Mouse (Mus musculus) cerebellum, adult 2 months (tissue): ENCODE data around the gene Gm17657.

Source experiments
- CTCF ChIP-seq: fragments of 200-500 bp; IDR thresholded peaks from 2 replicates; pipeline ENCODE4 v1.5.1; 2011; ENCODE audit warnings: low read depth, mild to moderate bottlenecking, control low read depth, low read length, moderate library complexity, borderline replicate concordance; ENCODE audit not compliant: insufficient read depth
- POLR2A ChIP-seq: fragments of 200-500 bp; IDR thresholded peaks from 2 replicates; pipeline ENCODE4 v1.6.1; 2011; ENCODE audit warnings: low read length, control low read depth, borderline replicate concordance; ENCODE audit not compliant: insufficient read depth

DNA sequence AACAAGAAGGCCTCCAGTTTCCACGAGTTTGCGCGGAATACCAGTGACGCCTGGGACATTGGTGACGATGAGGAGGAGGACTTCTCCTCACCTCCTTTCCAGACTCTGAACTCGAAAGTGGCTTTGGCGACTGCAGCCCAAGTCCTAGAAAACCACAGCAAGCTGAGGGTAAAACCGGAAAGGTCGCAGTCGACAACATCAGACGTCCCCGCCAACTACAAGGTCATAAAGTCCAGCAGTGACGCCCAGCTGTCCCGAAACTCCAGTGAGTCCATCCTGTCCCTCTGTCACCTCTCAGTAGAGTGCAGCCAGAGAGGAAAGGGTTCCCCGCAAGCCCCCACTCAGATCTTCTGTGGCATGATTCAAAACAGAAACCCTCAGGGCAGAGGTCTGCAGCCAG, 19.0 kb upstream of the Gm17657 start:
- TF ChIP-seq POLR2A (no peak), CTCF (no peak)
